Mouse (Mus musculus) forebrain, postnatal 0 days (tissue): Measurements from ENCODE around the gene Gm38394. TPM values are rescaled to one million over a fixed set of nuclear protein-coding genes. Genes with fewer than 3 reads are reported as not detected.

ENCODE experiments used
- ATAC-seq: fragments of 200-750 bp; cut with Nextera tagmentation; 2 replicates; pipeline ENCODE4 v1.8.0; 2017; ENCODE audit warnings: mild to moderate bottlenecking, moderate library complexity
- DNase-seq: peaks from one replicate; pipeline ENCODE4 v3.0.0-alpha.2; 2015
- H3K27ac ChIP-seq: fragments of 300-500 bp; sonication (generic); 2 replicates; pipeline ENCODE4 v1.5.1; 2014; ENCODE audit warnings: low read depth, mild to moderate bottlenecking, antibody characterized with exemption, low read length, moderate library complexity, mixed read lengths
- H3K27me3 ChIP-seq: fragments of 300-500 bp; sonication (generic); 2 replicates; pipeline ENCODE4 v1.6.1; 2014; ENCODE audit warnings: mild to moderate bottlenecking, low read length, mixed read lengths; ENCODE audit not compliant: insufficient read depth
- H3K36me3 ChIP-seq: fragments of 300-500 bp; sonication (generic); 2 replicates; pipeline ENCODE4 v1.6.1; 2014; ENCODE audit warnings: mild to moderate bottlenecking, moderate library complexity; ENCODE audit not compliant: insufficient read depth
- H3K4me1 ChIP-seq: fragments of 300-500 bp; sonication (generic); 2 replicates; pipeline ENCODE4 v1.6.1; 2014; ENCODE audit warnings: antibody characterized with exemption; ENCODE audit not compliant: insufficient read depth
- H3K4me2 ChIP-seq: fragments of 300-500 bp; sonication (generic); 2 replicates; pipeline ENCODE4 v1.6.1; 2014; ENCODE audit warnings: low read depth, mild to moderate bottlenecking, moderate library complexity
- H3K4me3 ChIP-seq: fragments of 300-500 bp; sonication (generic); 2 replicates; pipeline ENCODE4 v1.5.1; 2014; ENCODE audit warnings: low read depth, low read length, mixed read lengths
- H3K9ac ChIP-seq: fragments of 300-500 bp; sonication (generic); 2 replicates; pipeline ENCODE4 v1.6.1; 2014; ENCODE audit warnings: mild to moderate bottlenecking
- H3K9me3 ChIP-seq: fragments of 300-500 bp; sonication (generic); 2 replicates; pipeline ENCODE4 v1.6.1; 2016; ENCODE audit warnings: low read length
- CTCF ChIP-seq: sonication (generic); IDR thresholded peaks from 2 replicates; pipeline ENCODE4 v1.5.1; 2016; ENCODE audit warnings: antibody characterized with exemption, control low read depth, low read depth
- WGBS: fragments of 180-500 bp; shearing (Covaris S2); extraction: QIAGEN DNeasy Blood & Tissue Kit; methylation state at CpG from one replicate; pipeline ENCODE4 v1.1.7; 2014; 5-methylcytosine and 5-hydroxymethylcytosine counted together
- polyA plus RNA-seq: library from polyadenylated mRNA; unstranded; fragments of >200 nt; fragmentation: Nextera tagmentation; extraction: Ambion mirVana; gene quantifications from 2 replicates; pipeline ENCODE4 v1.2.1, GENCODE M21; 2015
- total RNA-seq: library from RNA; depleted of rRNA; stranded (reverse); fragments of >200 nt; gene quantifications from 2 replicates; pipeline ENCODE4 v1.2.3, GENCODE M21; 2014; rRNA removed

The Gm38394 gene
- total and polyA plus RNA-seq, 2 experiments from 2014 or later, result 1.4 to 10.0 TPM

- Histone ChIP-seq H3K9me3 (0 out of 2 replicates have a peak, but pooled peaks cover under 1% of the 10 kb centered on the region), H3K9ac (no peak overlapping the region), H3K36me3 (no peaks in the 10 kb centered on the region), H3K4me3 (no peak overlapping the region), H3K27me3 (no peaks in the 10 kb centered on the region), H3K27ac (no peak overlapping the region), H3K4me2 (no peak overlapping the region), H3K4me1 (no peaks in the 10 kb centered on the region)
- no peak for TF ChIP-seq CTCF
- ATAC-seq (no peak), DNase-seq (no peak)
- WGBS, result 87% methylated on average over 11 of the region's 11 CpGs
These were observed 89.8 kb downstream of the Gm38394 start for GRCm38 (mm10) chr1:133571293-133571692.

Other genes with a start within 250 kb of the Gm38394 start
- gene Sox13, start 236.9 kb downstream of the Gm38394 start, total RNA-seq, result 8.0 and 9.7 TPM in 2 replicates
- 2.0 and 3.0 TPM in 2 replicates for gene Sox13, start 236.9 kb downstream of the Gm38394 start, polyA plus RNA-seq
- gene Snrpe, start 51.0 kb downstream of the Gm38394 start, total RNA-seq, result 199 and 291 TPM in 2 replicates
- gene Snrpe, start 51.0 kb downstream of the Gm38394 start, polyA plus RNA-seq, result 418 and 566 TPM in 2 replicates
- 5.7 and 6.4 TPM in 2 replicates for gene Zbed6, start 433 bp downstream of the Gm38394 start, total RNA-seq
- not detected in 2 replicates for gene Zbed6, start 433 bp downstream of the Gm38394 start, polyA plus RNA-seq
- gene Lax1, start 28.8 kb upstream of the Gm38394 start, total RNA-seq, result 0.14 TPM in 1 of 2 replicates, not detected in the other
- gene Lax1, start 28.8 kb upstream of the Gm38394 start, polyA plus RNA-seq, result 0.10 TPM in 1 of 2 replicates, not detected in the other
- gene Atp2b4, start 139.7 kb upstream of the Gm38394 start, total RNA-seq, result 60.2 and 69.1 TPM in 2 replicates
- gene Atp2b4, start 139.7 kb upstream of the Gm38394 start, polyA plus RNA-seq, result 6.5 and 11.4 TPM in 2 replicates
- 2.9 and 5.1 TPM in 2 replicates for gene Optc, start 246.7 kb upstream of the Gm38394 start, total RNA-seq
- 1.8 and 2.4 TPM in 2 replicates for gene Optc, start 246.7 kb upstream of the Gm38394 start, polyA plus RNA-seq